Mouse (Mus musculus): ENCODE results near the gene Sprtn.

Sprtn gene

GRCm38 (mm10) chr8:124947865-124948732 lies 50.4 kb downstream of the Sprtn start:
- WGBS: under 1% methylated on average over 67 of the region's 67 CpGs

- WGBS: 1% methylated on average over 61 of the region's 62 CpGs
Observed at GRCm38 (mm10) chr8:124948733-124949111, 51.0 kb downstream of the Sprtn start.

GRCm38 (mm10) chr8:124949209-124950068 lies 51.8 kb downstream of the Sprtn start, which contains the start of gene Egln1:
Gene Egln1, minus strand, starts transcription at chr8:124949324.
- WGBS: under 1% methylated on average over 94 of the region's 98 CpGs

- WGBS: 11% methylated on average over 10 of the region's 10 CpGs
Observed at GRCm38 (mm10) chr8:124950069-124950456, 52.4 kb downstream of the Sprtn start.

GRCm38 (mm10) chr8:124950865-124951264 lies 53.2 kb downstream of the Sprtn start:
- 52% methylated on average over 2 of the region's 2 CpGs for WGBS

GRCm38 (mm10) chr8:124953188-124953587 lies 55.5 kb downstream of the Sprtn start:
- WGBS: 76% methylated on average over 7 of the region's 7 CpGs

GRCm38 (mm10) chr8:124954572-124955082 lies 56.9 kb downstream of the Sprtn start:
- 80% methylated on average over 8 of the region's 8 CpGs for WGBS

Measured in cerebral cortex, adult 2 months (tissue).